Mouse (Mus musculus): Measurements from ENCODE around the gene Gm5039. TPM values are rescaled to one million over a fixed set of nuclear protein-coding genes. Genes with fewer than 3 reads are reported as not detected.
"Not testable (repeated sequence)": the region's sequence is repeated elsewhere in the genome, so short reads cannot be mapped to it uniquely, and the experiment has no call there.

The Gm5039 gene
- polyA plus RNA-seq, 1 experiment from 2014 or later = not detected

GRCm38 (mm10) chr12:88314556-88314955 lies 9.3 kb downstream of the Gm5039 start:
- H3K27me3 ChIP-seq = no peaks in the 10 kb centered on the region
- H3K27ac ChIP-seq (replicated peaks) = no peak overlapping the region
- H3K36me3 ChIP-seq = no peaks in the 10 kb centered on the region
- no peaks in the 10 kb centered on the region for H3K4me1 ChIP-seq
- H3K9ac ChIP-seq = no peak overlapping the region
- WGBS = 79% methylated on average over 3 of the region's 3 CpGs
- H3K9me3 ChIP-seq (replicated peaks) = no peaks in the 10 kb centered on the region
- ATAC-seq (ENCODE audit: insufficient number of reproducible peaks, low FRiP score, low TSS enrichment, low read depth) = no peak
- H3K4me3 ChIP-seq (replicated peaks) = no peak overlapping the region
- H3K4me2 ChIP-seq (replicated peaks) = no peak overlapping the region

- H3K27me3 ChIP-seq; H3K9me3 ChIP-seq (replicated peaks); H3K4me1 ChIP-seq; H3K4me2 ChIP-seq (replicated peaks); H3K9ac ChIP-seq; ATAC-seq (ENCODE audit: insufficient number of reproducible peaks, low FRiP score, low TSS enrichment, low read depth); H3K36me3 ChIP-seq; H3K27ac ChIP-seq (replicated peaks); H3K4me3 ChIP-seq (replicated peaks): not testable (repeated sequence)
- WGBS = 66% methylated on average over 2 of the region's 2 CpGs
Measured at GRCm38 (mm10) chr12:88297171-88297570, 26.7 kb downstream of the Gm5039 start.

GRCm38 (mm10) chr12:88293082-88293481 lies 30.7 kb downstream of the Gm5039 start:
- not testable (repeated sequence) for H3K27ac ChIP-seq (replicated peaks); H3K4me3 ChIP-seq (replicated peaks); ATAC-seq (ENCODE audit: insufficient number of reproducible peaks, low FRiP score, low TSS enrichment, low read depth); H3K9me3 ChIP-seq (replicated peaks); H3K4me1 ChIP-seq; H3K36me3 ChIP-seq; H3K27me3 ChIP-seq; H3K9ac ChIP-seq; H3K4me2 ChIP-seq (replicated peaks)
- 63% methylated on average over 4 of the region's 4 CpGs for WGBS

- ATAC-seq (ENCODE audit: insufficient number of reproducible peaks, low FRiP score, low TSS enrichment, low read depth); H3K4me3 ChIP-seq (replicated peaks); H3K9me3 ChIP-seq (replicated peaks); H3K9ac ChIP-seq; H3K27me3 ChIP-seq; H3K4me1 ChIP-seq; H3K4me2 ChIP-seq (replicated peaks); H3K27ac ChIP-seq (replicated peaks); H3K36me3 ChIP-seq: not testable (repeated sequence)
- 84% methylated on average over 5 of the region's 5 CpGs for WGBS
Measured at GRCm38 (mm10) chr12:88285224-88285623, 38.6 kb downstream of the Gm5039 start.

GRCm38 (mm10) chr12:88274400-88274799 lies 49.4 kb downstream of the Gm5039 start, which contains the start of gene Gm5662:
TSS of gene Gm5662 (minus strand) at chr12:88274500.
- not testable (repeated sequence) for H3K27me3 ChIP-seq; H3K4me1 ChIP-seq; H3K4me2 ChIP-seq (replicated peaks); H3K9ac ChIP-seq; H3K36me3 ChIP-seq; H3K4me3 ChIP-seq (replicated peaks); H3K27ac ChIP-seq (replicated peaks); ATAC-seq (ENCODE audit: insufficient number of reproducible peaks, low FRiP score, low TSS enrichment, low read depth); H3K9me3 ChIP-seq (replicated peaks)
- WGBS = 83% methylated on average over 5 of the region's 5 CpGs

Other genes starting within 250 kb of the Gm5039 start
- gene Gm16368, start 240.3 kb downstream of the Gm5039 start, polyA plus RNA-seq (2015; fragmentation: Nextera tagmentation; extraction: Ambion mirVana) = not detected in 2 replicates
- 0.17 TPM in 1 of 2 replicates, not detected in the other for gene Gm10436, start 141.9 kb downstream of the Gm5039 start, polyA plus RNA-seq (2015; fragmentation: Nextera tagmentation; extraction: Ambion mirVana)
- gene Gm8332, start 73.9 kb downstream of the Gm5039 start, polyA plus RNA-seq (2015; fragmentation: Nextera tagmentation; extraction: Ambion mirVana) = not detected in 2 replicates
- gene Gm5662, start 49.5 kb downstream of the Gm5039 start, polyA plus RNA-seq (2015; fragmentation: Nextera tagmentation; extraction: Ambion mirVana) = not detected in 2 replicates
- gene Adck1, start 36.5 kb upstream of the Gm5039 start, polyA plus RNA-seq (2015; fragmentation: Nextera tagmentation; extraction: Ambion mirVana) = 19.1 and 20.0 TPM in 2 replicates